Mouse (Mus musculus) urinary bladder, adult 2 months (tissue): Measurements from ENCODE around the gene Mlc1. TPM values are rescaled to one million over a fixed set of nuclear protein-coding genes. Genes with fewer than 3 reads are reported as not detected.

Experiments used
- DNase-seq: peaks from one replicate; pipeline ENCODE4 v3.0.0; 2022; ENCODE audit warnings: low spot score
- polyA plus RNA-seq: library from polyadenylated mRNA; depleted of rRNA; stranded (reverse); fragments of >200 nt; gene quantifications from 2 replicates; pipeline ENCODE4 v1.2.3, GENCODE M21; 2012; rRNA removed

Mlc1 gene
- polyA plus RNA-seq = 0.01 TPM in 1 of 2 replicates, not detected in the other

- no peak for DNase-seq
Measured at GRCm38 (mm10) chr15:88978281-88979137, at the start of gene Mlc1. Gene Mlc1, minus strand, starts transcription at chr15:88979007.

GRCm38 (mm10) chr15:89020492-89020891, 41.7 kb upstream of the Mlc1 start:
- DNase-seq = no peak

- no peak for DNase-seq
Measured at GRCm38 (mm10) chr15:89020085-89020484, 41.3 kb upstream of the Mlc1 start.

GRCm38 (mm10) chr15:89016722-89017121, 37.9 kb upstream of the Mlc1 start:
- no peak for DNase-seq

- no peak for DNase-seq
Measured at GRCm38 (mm10) chr15:89007781-89008180, 29.0 kb upstream of the Mlc1 start.

- no peak for DNase-seq
Measured at GRCm38 (mm10) chr15:89007002-89007401, 28.2 kb upstream of the Mlc1 start.

GRCm38 (mm10) chr15:89001245-89001644, 22.4 kb upstream of the Mlc1 start:
- DNase-seq = no peak

GRCm38 (mm10) chr15:89000367-89000766, 21.6 kb upstream of the Mlc1 start:
- DNase-seq = no peak

- DNase-seq = no peak
Measured at GRCm38 (mm10) chr15:88999124-88999523, 20.3 kb upstream of the Mlc1 start.

GRCm38 (mm10) chr15:88998636-88999035, 19.8 kb upstream of the Mlc1 start:
- DNase-seq = no peak

GRCm38 (mm10) chr15:88989236-88989635, 10.4 kb upstream of the Mlc1 start:
- DNase-seq = no peak

GRCm38 (mm10) chr15:88982534-88983079, 3.8 kb upstream of the Mlc1 start, which contains the start of gene Mov10l1:
Gene Mov10l1, plus strand, starts transcription at chr15:88982909.
- DNase-seq = no peak

- no peak for DNase-seq
Measured at GRCm38 (mm10) chr15:88979138-88979446, 285 bp upstream of the Mlc1 start.

GRCm38 (mm10) chr15:88972300-88972699, 6.5 kb downstream of the Mlc1 start:
- no peak for DNase-seq

- DNase-seq = no peak
Measured at GRCm38 (mm10) chr15:88964070-88964578, 14.7 kb downstream of the Mlc1 start.

- DNase-seq = no peak
Measured at GRCm38 (mm10) chr15:88957522-88957921, 21.3 kb downstream of the Mlc1 start.

GRCm38 (mm10) chr15:88955342-88955741, 23.5 kb downstream of the Mlc1 start:
- no peak for DNase-seq

GRCm38 (mm10) chr15:88954368-88955072, 24.3 kb downstream of the Mlc1 start, which contains the start of gene Ttll8:
Gene Ttll8, minus strand, starts transcription at chr15:88954418.
- DNase-seq = no peak

- DNase-seq = no peak
Measured at GRCm38 (mm10) chr15:88951246-88951645, 27.6 kb downstream of the Mlc1 start.

- no peak for DNase-seq
Measured at GRCm38 (mm10) chr15:88946851-88947250, 32.0 kb downstream of the Mlc1 start.

GRCm38 (mm10) chr15:88943896-88944551, 34.8 kb downstream of the Mlc1 start:
- no peak for DNase-seq

- no peak for DNase-seq
Measured at GRCm38 (mm10) chr15:88942783-88943182, 36.0 kb downstream of the Mlc1 start.
